Mouse (Mus musculus): Measurements from ENCODE around the gene Fpgs. TPM values are rescaled to one million over a fixed set of nuclear protein-coding genes. Genes with fewer than 3 reads are reported as not detected.

The Fpgs gene
- total RNA-seq, 2 experiments from 2014 or later, result 9.3 to 11.0 TPM

GRCm38 (mm10) chr2:32724149-32724548 lies 20.2 kb upstream of the Fpgs start:
- DNase-seq, result no peak

- no peak for DNase-seq
Measured at GRCm38 (mm10) chr2:32722581-32722980, 18.6 kb upstream of the Fpgs start.

DNA sequence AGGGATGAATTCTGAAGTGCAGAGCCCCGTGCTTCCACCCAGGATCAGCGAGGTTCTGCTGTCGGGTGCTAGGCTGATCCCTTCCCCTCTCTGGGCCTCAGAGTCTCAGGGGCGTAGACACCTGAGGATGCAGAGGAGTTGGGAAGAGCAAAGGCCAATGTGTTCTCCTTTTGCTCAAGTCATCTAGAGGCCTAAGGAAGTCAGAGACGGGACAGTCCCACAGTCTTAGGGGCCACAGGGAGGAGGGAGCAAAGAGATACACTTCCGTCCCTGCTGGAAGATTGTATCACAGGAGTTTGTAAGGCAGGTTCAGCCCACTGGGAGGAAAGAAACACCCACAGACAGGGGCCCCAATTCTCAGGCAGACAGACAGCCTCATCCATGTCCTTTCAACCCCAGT lies 18.1 kb upstream of the Fpgs start:
- no peak for DNase-seq

DNA sequence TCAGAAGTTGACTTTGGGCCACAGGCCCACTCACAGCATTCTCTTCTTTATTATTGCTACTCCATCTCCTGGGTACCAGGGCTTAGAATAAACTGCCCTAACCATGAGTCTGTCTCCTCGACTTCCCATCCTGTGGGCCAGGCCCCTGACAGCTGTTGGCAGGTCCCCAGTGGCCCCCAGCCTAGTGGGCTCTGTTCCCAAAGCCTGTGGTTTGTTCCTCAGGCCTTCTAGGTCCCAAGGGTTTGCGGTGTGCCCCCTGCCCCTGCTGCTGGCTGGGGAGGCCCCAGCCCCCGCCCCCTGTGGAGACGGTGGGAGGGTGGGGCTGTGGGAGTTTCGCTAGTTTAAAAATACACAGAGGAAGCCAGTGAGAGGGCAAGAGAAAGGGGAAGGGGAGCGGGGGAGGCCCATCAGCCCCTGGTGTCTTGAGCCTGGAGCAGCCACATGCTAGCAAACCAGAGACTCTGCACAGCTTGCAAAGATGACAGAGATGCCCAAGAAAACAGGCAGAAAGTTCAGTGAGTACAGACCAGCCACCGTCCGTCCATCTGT lies 16.8 kb upstream of the Fpgs start, which contains the start of gene Sh2d3c:
Sh2d3c (plus strand) TSS at position 375 of the 549 bp plus-strand sequence.
- no peak for DNase-seq

DNA sequence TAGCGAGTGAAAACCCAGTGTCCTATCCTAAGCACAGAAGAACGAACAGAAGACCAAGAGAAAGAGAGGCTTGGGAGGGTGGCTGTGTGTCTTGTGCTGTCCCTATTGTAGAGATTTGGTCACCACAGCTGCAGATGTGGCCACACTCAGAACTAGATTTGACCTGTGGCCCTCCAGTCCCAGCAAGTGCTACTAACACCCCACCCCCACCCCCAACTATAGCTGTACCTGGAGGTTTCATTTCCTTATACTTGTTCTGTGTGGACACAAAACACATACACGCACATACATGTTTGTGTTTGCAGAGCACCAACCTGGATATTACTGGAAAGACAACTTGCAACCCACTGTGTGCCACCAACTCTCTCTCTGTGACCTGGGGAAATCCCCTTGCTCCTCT lies 16.1 kb upstream of the Fpgs start:
- no peak for DNase-seq

DNA sequence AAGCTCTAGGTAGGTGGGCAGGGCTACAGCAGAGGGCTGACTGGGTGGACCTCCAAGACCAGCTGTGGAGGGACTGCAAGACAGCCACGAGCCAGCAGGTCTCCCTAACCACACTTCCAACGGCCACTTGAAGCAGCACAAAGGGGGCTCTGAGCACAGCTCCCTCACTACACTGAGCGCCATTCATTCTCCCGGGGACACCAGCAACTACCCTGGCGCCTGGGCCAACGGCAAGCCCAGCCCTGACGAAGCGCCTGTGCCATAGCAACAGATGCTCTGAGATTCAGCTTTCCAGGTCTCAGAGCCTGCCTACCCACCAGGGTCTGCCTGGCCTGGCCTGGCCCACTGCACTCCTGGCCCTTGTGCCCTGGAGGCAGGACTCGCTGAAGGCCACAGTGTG lies 14.8 kb upstream of the Fpgs start:
- peak; percentile 33 to 38 for DNase-seq

DNA sequence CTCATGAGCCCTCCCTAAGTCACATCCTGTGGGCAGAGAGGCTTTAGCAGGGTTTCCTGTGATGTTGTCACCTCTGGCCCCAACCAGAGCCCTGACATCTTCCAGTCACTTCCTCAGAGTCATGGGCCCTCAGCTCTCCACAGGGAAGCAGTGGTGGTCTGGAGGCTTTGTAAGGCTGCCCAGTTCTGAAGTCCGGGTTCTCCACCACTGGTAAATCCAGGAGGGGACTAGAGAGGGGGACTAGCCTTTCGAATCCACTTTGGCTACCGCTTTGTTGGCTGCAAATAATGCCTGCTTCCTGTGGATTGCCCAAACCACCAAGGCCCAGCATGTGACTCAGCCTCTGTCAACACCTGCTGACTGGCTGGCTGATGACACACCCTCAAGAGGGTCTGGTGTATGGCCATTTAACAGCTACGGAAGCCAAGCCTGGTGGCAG lies 11.1 kb upstream of the Fpgs start:
- DNase-seq, result no peak

DNA sequence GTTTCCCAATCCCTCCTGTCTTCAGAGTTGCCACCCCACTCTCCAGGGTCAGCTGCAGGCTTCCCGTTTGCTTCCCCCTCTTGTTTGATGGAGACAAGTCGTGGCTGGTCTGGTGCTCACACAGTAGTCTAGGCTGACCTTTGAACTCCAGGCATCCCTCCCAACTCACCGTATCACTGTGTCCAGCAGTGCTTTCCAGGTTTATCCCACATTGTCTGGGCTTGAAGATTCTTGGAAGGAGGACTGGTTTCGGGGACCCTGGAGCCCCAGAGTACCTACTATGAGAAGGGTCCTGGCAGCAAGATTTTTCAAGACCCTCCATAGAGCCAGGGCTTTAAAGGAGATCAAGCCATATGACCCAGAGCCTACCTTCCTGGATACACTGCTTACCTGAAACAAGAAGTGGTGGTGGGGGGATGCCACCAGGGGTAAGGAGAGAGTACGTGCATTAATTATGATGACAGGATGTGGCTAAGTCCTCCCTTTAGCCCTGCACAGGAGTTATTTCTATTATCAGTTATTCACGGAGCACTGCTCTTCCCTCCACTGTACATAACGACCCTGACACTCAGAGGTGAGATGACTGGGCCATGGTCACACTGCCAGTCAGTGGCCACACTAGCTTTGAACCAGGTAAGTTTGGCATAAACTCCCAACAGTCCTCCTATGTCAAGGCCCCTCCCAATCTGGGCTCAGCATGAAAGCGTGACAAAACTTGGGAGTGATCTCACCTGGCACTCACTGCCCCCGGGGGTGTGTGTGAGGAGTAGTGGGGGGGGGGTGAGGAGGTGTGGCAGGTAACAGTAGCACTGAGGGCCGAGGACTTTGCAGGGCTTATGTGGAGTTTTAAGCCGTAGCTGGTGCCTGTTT lies 10.4 kb upstream of the Fpgs start:
- DNase-seq, result no peak

DNA sequence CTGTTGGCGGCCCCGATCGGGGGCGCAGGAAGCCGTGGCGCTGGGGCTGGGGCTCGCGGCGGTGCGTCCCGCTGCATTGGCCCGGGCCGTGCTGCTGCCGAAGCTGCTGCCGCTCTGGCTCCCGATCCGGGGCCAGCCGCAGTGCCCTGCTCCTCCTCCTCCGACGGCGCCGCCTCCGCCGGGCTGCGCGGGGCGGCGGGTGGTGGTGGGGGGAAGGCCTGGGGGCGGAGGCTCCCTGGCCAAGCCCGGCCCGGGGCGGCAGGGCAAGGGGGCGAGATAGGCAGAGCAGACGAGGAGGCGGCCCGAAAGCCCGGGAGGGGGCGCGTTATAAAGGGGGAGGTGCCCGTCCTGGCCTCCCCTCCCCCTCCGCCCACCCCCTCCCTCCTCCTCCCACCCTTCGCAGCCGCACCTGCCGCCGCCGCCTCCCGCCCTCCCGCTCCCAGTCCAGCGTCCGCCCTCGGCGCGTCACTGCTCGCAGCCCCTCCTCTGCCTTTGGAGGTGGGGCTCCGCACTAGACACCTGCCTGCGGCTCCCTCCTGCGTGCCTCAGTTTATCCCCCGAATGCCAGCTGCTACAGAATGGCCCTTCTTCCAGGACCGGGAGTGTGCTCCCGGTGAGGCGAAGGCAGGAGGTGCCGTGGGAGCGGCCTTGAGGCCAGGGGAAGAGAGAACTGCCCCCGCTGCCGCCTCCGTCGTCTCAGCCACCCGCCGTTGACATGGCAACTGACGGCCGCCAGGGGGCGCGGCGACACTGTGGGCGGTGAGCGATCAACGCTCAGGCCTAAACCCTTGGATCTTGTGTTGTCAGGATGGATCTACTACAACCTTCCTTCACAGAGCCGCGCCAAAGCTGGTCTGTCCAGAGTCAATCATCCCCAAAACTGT lies 9.2 kb upstream of the Fpgs start, which contains the start of gene Cdk9:
Cdk9 (minus strand) TSS at position 143 of the 884 bp plus-strand sequence.
- DNase-seq, result peak; percentile 93 to 95

DNA sequence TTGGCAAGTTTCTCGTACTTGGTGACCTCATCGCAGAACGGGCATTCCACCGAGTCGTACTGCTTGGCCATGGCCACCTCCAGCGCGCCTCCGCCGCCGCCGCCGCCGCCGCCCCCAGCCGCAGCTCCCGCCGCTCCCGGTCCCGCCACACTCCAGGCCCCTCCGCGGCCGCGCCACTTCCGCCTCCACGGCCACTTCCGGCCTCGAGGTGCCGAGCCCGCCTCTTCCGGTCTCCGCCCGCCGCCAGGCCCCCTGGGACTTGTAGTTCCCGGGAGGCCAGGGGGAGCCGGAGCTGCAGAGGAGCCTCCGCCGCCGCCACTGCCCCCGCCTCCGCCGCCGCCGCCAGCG lies 8.6 kb upstream of the Fpgs start:
- peak in 1 of 2 experiments; percentile 94 for DNase-seq

GRCm38 (mm10) chr2:32712108-32712551 lies 8.2 kb upstream of the Fpgs start:
- DNase-seq, result peak; percentile 47 to 53

- DNase-seq, result no peak
Measured at GRCm38 (mm10) chr2:32711301-32712056, 7.5 kb upstream of the Fpgs start.

- no peak for DNase-seq
Measured at GRCm38 (mm10) chr2:32710425-32710824, 6.5 kb upstream of the Fpgs start.

GRCm38 (mm10) chr2:32709521-32710137 lies 5.7 kb upstream of the Fpgs start:
- DNase-seq, result no peak

DNA sequence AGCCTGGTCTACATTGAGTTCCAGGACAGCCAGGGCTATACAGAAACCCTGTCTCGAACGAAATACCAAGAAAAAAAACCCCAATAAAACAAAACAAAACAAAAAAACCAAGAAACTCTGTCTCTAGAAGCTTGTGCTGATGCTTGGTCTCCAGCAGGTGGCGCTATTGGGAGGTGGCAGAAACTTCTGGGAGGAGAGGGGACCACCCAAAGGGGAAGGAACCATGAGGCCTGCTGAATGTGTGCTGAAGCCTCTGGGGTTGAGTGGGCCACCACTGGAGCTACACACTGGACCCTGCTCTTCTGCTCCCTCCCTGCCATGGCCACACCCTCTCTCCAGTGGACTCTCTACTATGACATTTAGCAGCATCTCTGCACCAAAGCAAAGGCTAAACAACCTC lies 4.7 kb upstream of the Fpgs start:
- DNase-seq, result peak in 1 of 2 experiments; percentile 29

GRCm38 (mm10) chr2:32706971-32707370 lies 3.0 kb upstream of the Fpgs start:
- no peak for DNase-seq

- DNase-seq, result no peak
Measured at GRCm38 (mm10) chr2:32705018-32705417, 1.1 kb upstream of the Fpgs start.

DNA sequence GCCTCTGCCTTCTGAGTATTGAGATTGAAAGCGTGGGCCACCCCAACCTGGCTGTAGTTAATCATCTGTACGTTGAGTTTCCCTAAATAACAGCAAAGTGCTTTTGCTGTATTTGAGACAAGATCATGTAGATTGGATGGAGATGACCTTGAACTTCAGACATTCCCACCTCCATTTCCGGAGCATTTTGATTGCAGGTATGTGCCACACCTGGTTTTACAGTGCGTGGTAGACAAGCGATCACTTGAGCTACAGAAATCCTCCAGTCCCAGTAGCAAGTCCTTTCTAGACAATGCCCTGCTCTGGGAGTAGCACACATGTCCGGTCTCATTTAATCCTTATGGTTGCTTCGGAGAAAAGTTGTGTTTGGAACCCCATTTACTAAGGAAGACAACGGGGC lies 899 bp downstream of the Fpgs start:
- no peak for DNase-seq

DNA sequence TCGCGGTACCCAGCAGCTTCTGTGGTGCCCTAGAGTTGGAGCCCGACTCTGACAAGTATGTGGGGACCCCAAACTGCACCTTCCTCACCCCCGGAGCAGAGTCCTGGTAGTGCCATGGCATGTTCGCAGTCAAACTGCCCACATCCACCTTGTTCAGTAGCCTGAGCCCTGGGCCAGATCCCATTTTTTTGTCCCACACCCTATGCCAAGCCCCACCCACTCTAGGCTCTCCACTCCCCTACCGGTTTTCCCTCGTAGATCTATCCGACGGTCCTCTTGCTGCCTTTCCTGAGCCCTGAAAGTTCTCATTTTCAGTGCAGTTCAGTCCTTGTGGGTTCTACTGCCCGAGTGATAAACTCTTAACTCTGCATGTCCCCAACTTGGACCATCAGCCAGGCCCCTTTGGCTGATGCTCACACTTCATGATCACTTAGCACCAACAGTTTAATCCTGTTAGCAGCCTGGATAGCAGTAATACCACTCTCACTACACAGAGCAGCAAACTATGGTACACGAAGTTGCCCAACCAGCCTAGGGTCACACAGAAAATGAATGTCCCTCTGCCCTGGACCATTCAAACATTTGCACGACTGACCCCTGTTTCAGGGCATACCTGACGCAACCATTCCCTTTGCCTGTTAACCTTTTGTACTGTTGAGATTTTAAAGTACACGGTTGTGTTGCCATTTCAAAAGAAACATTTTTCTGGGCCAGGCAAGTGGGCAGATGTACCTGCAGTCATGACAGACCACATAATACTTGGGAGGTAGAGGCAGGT lies 2.8 kb downstream of the Fpgs start:
- DNase-seq, result no peak

GRCm38 (mm10) chr2:32699680-32700079 lies 4.3 kb downstream of the Fpgs start:
- DNase-seq, result no peak

GRCm38 (mm10) chr2:32694691-32695090 lies 9.3 kb downstream of the Fpgs start:
- no peak for DNase-seq

Data from layer of hippocampus, postnatal 36 days (tissue).